Mouse (Mus musculus) liver, embryonic 14.5 days (tissue): ENCODE measurements around the gene Lekr1. TPM values are rescaled to one million over a fixed set of nuclear protein-coding genes. Genes with fewer than 3 reads are reported as not detected.

Experiments used
- ATAC-seq: fragments of 200-750 bp; cut with Nextera tagmentation; 2 replicates; pipeline ENCODE4 v1.8.0; 2017; ENCODE audit warnings: moderate number of reproducible peaks, mild to moderate bottlenecking, moderate library complexity; ENCODE audit not compliant: insufficient read depth
- DNase-seq, 3 experiments: peaks; one replicate each; pipeline ENCODE4 v3.0.0-alpha.2; 2012 to 2013; ENCODE audit warnings: low read depth in 3 of 3, low spot score in 3 of 3
- H3K27ac ChIP-seq: fragments of 300-500 bp; sonication (generic); 2 replicates; pipeline ENCODE4 v1.5.1; 2014; ENCODE audit warnings: moderate library complexity, mild to moderate bottlenecking, control low read depth, inconsistent platforms
- H3K27me3 ChIP-seq: fragments of 300-500 bp; sonication (generic); 2 replicates; pipeline ENCODE4 v1.6.1; 2014; ENCODE audit warnings: mild to moderate bottlenecking, low read length, moderate library complexity; ENCODE audit not compliant: control insufficient read depth, insufficient read depth
- H3K36me3 ChIP-seq: fragments of 300-500 bp; sonication (generic); replicated peaks from 2 replicates; pipeline ENCODE4 v1.6.1; 2014; ENCODE audit warnings: low read depth; ENCODE audit not compliant: control insufficient read depth, insufficient read depth
- H3K4me1 ChIP-seq, 2 experiments: fragments of 200-500 bp in 1 of 2; fragments of 300-500 bp in 1 of 2; sonication (generic) in 1 of 2; replicated peaks; 2 replicates each; pipeline ENCODE4 v1.6.1; 2012 to 2014; ENCODE audit warnings: antibody characterized with exemption in 1 of 2, inconsistent platforms in 1 of 2, low read length in 1 of 2; ENCODE audit not compliant: control insufficient read depth in 2 of 2, insufficient read depth in 2 of 2
- H3K4me2 ChIP-seq: fragments of 300-500 bp; sonication (generic); 2 replicates; pipeline ENCODE4 v1.6.1; 2014; ENCODE audit warnings: low read depth, mild to moderate bottlenecking, control low read depth, moderate library complexity
- H3K4me3 ChIP-seq, 2 experiments: fragments of 200-500 bp in 1 of 2; fragments of 300-500 bp in 1 of 2; sonication (generic) in 1 of 2; 2 replicates each; pipeline ENCODE4 v1.5.1; 2012 to 2014; ENCODE audit warnings: low read depth in 2 of 2, low read length in 2 of 2, mild to moderate bottlenecking in 2 of 2, control low read depth in 1 of 2, inconsistent platforms in 1 of 2, moderate library complexity in 1 of 2; ENCODE audit not compliant: insufficient read depth in 1 of 2
- H3K9ac ChIP-seq: fragments of 300-500 bp; sonication (generic); replicated peaks from 2 replicates; pipeline ENCODE4 v1.6.1; 2014; ENCODE audit warnings: mild to moderate bottlenecking, control low read depth, moderate library complexity
- H3K9me3 ChIP-seq: fragments of 300-500 bp; sonication (generic); 2 replicates; pipeline ENCODE4 v1.6.1; 2016; ENCODE audit warnings: low read length, mixed read lengths; ENCODE audit not compliant: control insufficient read depth
- CTCF ChIP-seq: IDR thresholded peaks from 2 replicates; pipeline ENCODE4 v1.5.1; 2016; ENCODE audit warnings: antibody characterized with exemption, low read depth, control low read depth
- EP300 ChIP-seq: IDR thresholded peaks from 2 replicates; pipeline ENCODE4 v1.6.1; 2016; ENCODE audit warnings: antibody characterized with exemption, low read depth
- WGBS: fragments of 180-500 bp; shearing (Covaris S2); extraction: QIAGEN DNeasy Blood & Tissue Kit; methylation state at CpG from one replicate; pipeline ENCODE4 v1.1.7; 2014; ENCODE audit not compliant: insufficient replicate concordance; 5-methylcytosine and 5-hydroxymethylcytosine counted together
- polyA plus RNA-seq, 2 experiments: library from polyadenylated mRNA; depleted of rRNA in 1 of 2; stranded (reverse) in 1 of 2; unstranded in 1 of 2; fragments of >200 nt; fragmentation: Nextera tagmentation in 1 of 2; extraction: Ambion mirVana in 1 of 2; gene quantifications; 2 replicates each; pipeline versions ENCODE4 v1.2.1 to v1.2.3; 2012 to 2014

Lekr1 gene
- polyA plus RNA-seq, 2 experiments, result 0.48 to 0.96 TPM

- TF ChIP-seq EP300, result no peak
- no peak for TF ChIP-seq CTCF
- Histone ChIP-seq H3K9me3 (no peaks in the 10 kb centered on the region), H3K36me3 (no peaks in the 10 kb centered on the region), H3K4me2 (no peak overlapping the region), H3K4me3 (no peak overlapping the region), H3K9ac (no peak overlapping the region), H3K4me1 (no peaks in the 10 kb centered on the region), H3K27ac (no peak overlapping the region), H3K27me3 (no peaks in the 10 kb centered on the region)
- ATAC-seq (no peak), DNase-seq (no peak)
- WGBS, result 71% methylated on average over 5 of the region's 5 CpGs
Observed at GRCm38 (mm10) chr3:65836435-65836834, 170.4 kb downstream of the Lekr1 start.

- Histone ChIP-seq H3K27me3 (no peaks in the 10 kb centered on the region), H3K9ac (no peak overlapping the region), H3K4me2 (no peak overlapping the region), H3K4me3 (no peak overlapping the region), H3K27ac (no peak overlapping the region), H3K4me1 (no peaks in the 10 kb centered on the region; a peak in 1 of 4 replicates), H3K36me3 (no peaks in the 10 kb centered on the region), H3K9me3 (no peaks in the 10 kb centered on the region)
- DNase-seq, result no peak
- no peak for ATAC-seq
- TF ChIP-seq CTCF, result no peak
Observed at GRCm38 (mm10) chr3:65839664-65840063, 173.6 kb downstream of the Lekr1 start.

GRCm38 (mm10) chr3:65841175-65841574, 175.1 kb downstream of the Lekr1 start:
- no peak overlapping the region for H3K4me2 ChIP-seq
- no peaks in the 10 kb centered on the region for H3K9me3 ChIP-seq
- H3K9ac ChIP-seq, result no peak overlapping the region
- H3K27ac ChIP-seq, result no peak overlapping the region
- H3K27me3 ChIP-seq, result no peaks in the 10 kb centered on the region
- H3K36me3 ChIP-seq, result no peaks in the 10 kb centered on the region
- ATAC-seq (no peak), DNase-seq (no peak)
- TF ChIP-seq EP300 (no peak), CTCF (no peak)
- H3K4me1 ChIP-seq, result no peaks in the 10 kb centered on the region; a peak in 1 of 4 replicates
- no peak overlapping the region for H3K4me3 ChIP-seq
- WGBS, result 68% methylated on average over 8 of the region's 8 CpGs

DNA sequence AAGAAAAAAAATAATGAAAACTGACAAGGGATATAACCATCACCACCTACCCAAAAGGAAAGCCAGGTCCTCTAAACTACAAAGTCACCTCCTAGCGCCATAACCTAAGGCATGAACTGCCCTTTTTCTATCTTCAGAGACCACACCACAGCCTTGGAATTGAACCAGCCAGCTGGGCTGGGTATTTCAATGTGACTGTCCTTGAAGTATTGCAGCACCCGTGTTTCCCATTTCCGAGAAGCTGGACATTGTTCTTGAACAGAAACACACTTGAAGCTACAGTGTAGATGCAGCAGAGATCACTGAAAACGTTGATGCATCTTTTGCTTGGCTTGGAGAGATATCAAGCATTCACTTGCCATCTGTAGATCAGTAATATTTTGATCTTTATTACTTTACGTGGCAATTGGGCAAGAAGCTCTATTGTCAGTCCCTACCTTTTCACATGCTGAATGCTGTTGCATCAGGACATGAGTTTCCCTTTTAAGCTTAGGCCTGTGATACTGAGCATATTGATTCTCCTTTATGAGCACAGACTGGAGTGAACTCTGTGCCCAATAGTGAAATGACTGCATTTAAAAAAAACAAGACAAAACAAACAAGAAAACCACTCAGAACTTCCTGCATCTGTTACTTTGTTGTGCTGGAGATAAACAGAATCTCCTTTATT, 176.6 kb downstream of the Lekr1 start:
- Histone ChIP-seq H3K36me3 (no peaks in the 10 kb centered on the region), H3K4me3 (no peak overlapping the region), H3K9me3 (no peaks in the 10 kb centered on the region), H3K4me2 (no peak overlapping the region), H3K9ac (no peak overlapping the region), H3K4me1 (no peaks in the 10 kb centered on the region; a peak in 1 of 4 replicates), H3K27ac (no peak overlapping the region), H3K27me3 (no peaks in the 10 kb centered on the region)
- ATAC-seq (no peak), DNase-seq (no peak)
- TF ChIP-seq CTCF, result no peak
- TF ChIP-seq EP300, result no peak
- 52% methylated on average over 5 of the region's 5 CpGs for WGBS

DNA sequence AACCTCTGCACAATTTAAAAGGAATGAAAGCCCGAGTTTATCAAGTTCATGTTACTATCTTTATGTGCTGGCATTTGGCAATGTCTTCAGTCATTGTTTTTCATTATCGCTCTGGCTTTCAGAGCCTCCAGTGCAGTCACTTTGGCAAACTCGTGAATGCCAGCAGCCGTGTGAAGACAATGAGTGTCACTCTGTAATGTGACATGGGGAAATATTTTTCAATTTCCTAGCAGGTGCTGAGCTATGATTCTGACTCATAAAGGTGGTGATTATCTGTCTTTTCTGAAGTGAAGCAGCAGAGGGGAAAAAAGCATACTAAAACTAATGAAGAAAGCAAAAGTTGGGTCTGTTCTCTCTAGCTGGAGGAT, 177.1 kb downstream of the Lekr1 start:
- Histone ChIP-seq H3K36me3 (no peaks in the 10 kb centered on the region), H3K4me3 (no peak overlapping the region), H3K27me3 (no peaks in the 10 kb centered on the region), H3K9ac (no peak overlapping the region), H3K27ac (no peak overlapping the region), H3K4me1 (no peaks in the 10 kb centered on the region; a peak in 1 of 4 replicates), H3K4me2 (no peak overlapping the region), H3K9me3 (no peaks in the 10 kb centered on the region)
- DNase-seq (no peak), ATAC-seq (no peak)
- TF ChIP-seq EP300 (no peak), CTCF (no peak)
- 39% methylated on average over 4 of the region's 4 CpGs for WGBS
